9 mouse cellular contexts compared by ENCODE assay signal in the genomic region with DNA sequence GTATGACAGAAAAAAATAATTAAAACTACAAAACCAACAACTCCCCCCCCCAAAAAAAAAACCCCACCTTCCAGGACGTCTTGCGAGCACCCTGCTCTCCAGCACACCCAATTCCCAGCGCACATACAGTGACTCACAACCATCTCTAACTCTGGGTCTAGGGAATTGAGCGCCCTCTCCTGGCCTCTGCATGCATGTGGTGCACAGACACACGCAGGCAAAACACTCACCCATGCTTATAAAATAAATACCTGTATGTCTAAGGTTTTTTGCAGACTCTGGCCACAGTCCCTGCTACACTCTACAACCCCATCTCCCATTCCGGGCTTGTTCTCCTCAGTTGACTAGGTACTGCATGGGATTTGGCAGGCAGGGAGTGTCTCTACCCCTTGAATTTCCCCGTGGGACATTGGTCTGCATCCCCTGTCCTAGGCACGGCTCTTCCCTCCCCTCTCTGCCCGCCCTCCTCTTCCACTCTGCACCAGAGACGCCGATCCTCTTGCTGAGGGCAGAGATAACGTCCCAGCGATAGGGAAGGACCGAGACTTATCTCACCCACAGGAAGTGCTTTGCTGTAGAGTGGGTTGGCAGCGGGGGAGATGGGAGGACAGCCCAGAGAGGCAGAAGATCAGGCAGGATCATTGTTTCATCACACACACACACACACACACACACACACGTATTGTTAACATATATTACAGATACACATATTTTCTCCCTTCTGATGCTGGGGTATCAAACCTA. TPM values are rescaled to one million over a fixed set of nuclear protein-coding genes. Genes with fewer than 3 reads are reported as not detected.
DNase-seq lines count a peak whose midpoint lies in the region; ATAC-seq and TF ChIP-seq lines count a peak whose summit lies in the region.
"Had no signal": no experiment of that assay in that cellular context is flagged by ENCODE, and none has a peak within 500 bp of the region (broad histone marks: within the 10 kb centered on the region; RNA-seq: fewer than 3 reads in every experiment).

No protein-coding gene starts in this region.

- no peak for TF ChIP-seq POLR2A in ES-Bruce4 (IDR thresholded peaks at IDR 0.05; ENCODE audit: insufficient read depth, low read length)
- no peak for TF ChIP-seq POLR2A in brain, embryonic 14.5 days (IDR thresholded peaks at IDR 0.05; ENCODE audit: borderline replicate concordance, extremely low read depth, insufficient read depth, insufficient read length, poor library complexity, severe bottlenecking)

- no peak for ATAC-seq in kidney, postnatal 0 days (replicated peaks; ENCODE audit: low FRiP score, low read depth)
- peak; percentile 36 for ATAC-seq in megakaryocyte, adult 5-6 weeks (ENCODE audit: poor library complexity, severe bottlenecking)
- no peak for ATAC-seq in midbrain, embryonic 15.5 days (replicated peaks)

- DNase-seq in kidney, postnatal 0 days (ENCODE audit: low spot score) = no peak
- DNase-seq in kidney, postnatal 14 days = no peak
- DNase-seq in brain, embryonic 14.5 days (ENCODE audit: low read depth) = no peak
- no peak for DNase-seq in left cerebral cortex, postnatal 10 days (ENCODE audit: extremely low spot score in 1 of 2, low spot score in 2 of 2)
- no peak for DNase-seq in layer of hippocampus, postnatal 25 days (ENCODE audit: extremely low spot score in 1 of 2, low spot score in 1 of 2)
- DNase-seq: kidney, adult 11 months had no signal

- no peaks in the 10 kb centered on the region for H3K9me3 ChIP-seq in kidney, postnatal 0 days (replicated peaks; ENCODE audit: low read length)
- H3K9me3 ChIP-seq in ES-Bruce4 (replicated peaks; ENCODE audit: control insufficient read depth, insufficient read depth, low read length, poor library complexity, severe bottlenecking) = no peaks in the 10 kb centered on the region
- 0 out of 2 replicates have a peak, but pooled peaks cover 2% of the 10 kb centered on the region for H3K9me3 ChIP-seq in midbrain, embryonic 15.5 days

- H3K4me2 ChIP-seq in kidney, postnatal 0 days (ENCODE audit: low read length) = no peak overlapping the region
- H3K4me2 ChIP-seq in midbrain, embryonic 15.5 days = no peak overlapping the region

- H3K4me3 ChIP-seq in kidney, postnatal 0 days (replicated peaks; ENCODE audit: low read depth, low read length) = no peak overlapping the region
- H3K4me3 ChIP-seq in ES-Bruce4 (ENCODE audit: low read depth, low read length) = no peak overlapping the region
- no peak overlapping the region for H3K4me3 ChIP-seq in midbrain, embryonic 15.5 days

- H3K9ac ChIP-seq in kidney, postnatal 0 days (ENCODE audit: low read depth, low read length) = no peak overlapping the region
- no peak overlapping the region for H3K9ac ChIP-seq in ES-Bruce4 (ENCODE audit: low read depth, poor library complexity, severe bottlenecking)
- no peak overlapping the region for H3K9ac ChIP-seq in midbrain, embryonic 15.5 days

- peak; percentile 45 for TF ChIP-seq CTCF in kidney, postnatal 0 days (IDR thresholded peaks at IDR 0.05; ENCODE audit: low read depth)
- peak; percentile 76 for TF ChIP-seq CTCF in ES-Bruce4 (IDR thresholded peaks at IDR 0.05; ENCODE audit: low read depth, low read length)
- TF ChIP-seq CTCF in brain, embryonic 14.5 days (IDR thresholded peaks at IDR 0.05; ENCODE audit: borderline replicate concordance, extremely low read depth, insufficient read depth, insufficient read length) = peak; percentile 44; the same call in 1 of the 2 replicates

- H3K27me3 ChIP-seq in kidney, postnatal 0 days (ENCODE audit: insufficient read depth, low read length) = no peaks in the 10 kb centered on the region
- H3K27me3 ChIP-seq in ES-Bruce4 (ENCODE audit: control insufficient read depth, insufficient read depth, low read length, poor library complexity, severe bottlenecking) = no peaks in the 10 kb centered on the region
- peaks cover 14% of the 10 kb centered on the region for H3K27me3 ChIP-seq in midbrain, embryonic 15.5 days (replicated peaks)

- intact Hi-C loops in left cerebral cortex, postnatal 10 days (cut with DNase I) = no loop called here

- peaks cover 13% of the 10 kb centered on the region for H3K4me1 ChIP-seq in kidney, postnatal 0 days (replicated peaks; ENCODE audit: insufficient read depth, low read length)
- H3K4me1 ChIP-seq in ES-Bruce4 (ENCODE audit: control insufficient read depth, insufficient read depth, low read length) = peaks cover 6% of the 10 kb centered on the region
- H3K4me1 ChIP-seq in midbrain, embryonic 15.5 days = peaks cover 15% of the 10 kb centered on the region

- H3K27ac ChIP-seq in kidney, postnatal 0 days = no peak overlapping the region
- H3K27ac ChIP-seq in ES-Bruce4 (ENCODE audit: insufficient read depth, low read length) = no peak overlapping the region
- no peak overlapping the region for H3K27ac ChIP-seq in midbrain, embryonic 15.5 days

- WGBS in kidney, postnatal 0 days = 48% methylated on average over 16 of the region's 16 CpGs
- WGBS in midbrain, embryonic 15.5 days = 56% methylated on average over 16 of the region's 16 CpGs

- no peak for TF ChIP-seq EP300 in ES-Bruce4 (IDR thresholded peaks at IDR 0.05; ENCODE audit: insufficient read depth, low read depth, low read length)

- H3K36me3 ChIP-seq in kidney, postnatal 0 days (ENCODE audit: insufficient read depth, low read length) = no peaks in the 10 kb centered on the region
- H3K36me3 ChIP-seq in ES-Bruce4 (ENCODE audit: control insufficient read depth, insufficient read depth, low read length, poor library complexity, severe bottlenecking) = no peaks in the 10 kb centered on the region
- H3K36me3 ChIP-seq in midbrain, embryonic 15.5 days (replicated peaks) = no peaks in the 10 kb centered on the region

RNA-seq across cellular contexts. Expression of gene Tfeb, which starts 6.3 kb away (rescaled TPM):
- polyA plus RNA-seq in kidney, postnatal 0 days (2015; fragmentation: Nextera tagmentation; extraction: Ambion mirVana) = 23.0 and 23.1 TPM in 2 replicates
- polyA plus RNA-seq in ES-Bruce4 (2011; ENCODE audit: insufficient read depth, insufficient read length, low read depth, missing spikeins) = 13.5 and 13.7 TPM in 2 replicates
- 2.0 and 3.2 TPM in 2 replicates for polyA plus RNA-seq in brain, embryonic 14.5 days (2012; rRNA removed)
- total RNA-seq in megakaryocyte, adult 5-6 weeks (2015) = 31.0 and 31.7 TPM in 2 replicates
- 38.5 and 39.9 TPM in 2 replicates for total RNA-seq in megakaryocyte, adult 5-6 weeks (2017)
- total RNA-seq in left cerebral cortex, postnatal 10 days (2021) = 1 to 10 TPM; 6.1 to 6.2 TPM
- 10 to 100 TPM; 11.8 to 17.4 TPM for total RNA-seq in layer of hippocampus, postnatal 25 days (2021)
- 3.2 and 3.8 TPM in 2 replicates for polyA plus RNA-seq in midbrain, embryonic 15.5 days (2015; fragmentation: Nextera tagmentation; extraction: Ambion mirVana)

RNA-seq across cellular contexts. Expression of gene Pgc, which starts 16.5 kb away (rescaled TPM):
- polyA plus RNA-seq in kidney, postnatal 0 days (2015; fragmentation: Nextera tagmentation; extraction: Ambion mirVana) = 0.08 and 0.09 TPM in 2 replicates
- 4.9 and 5.0 TPM in 2 replicates for polyA plus RNA-seq in ES-Bruce4 (2011; ENCODE audit: insufficient read depth, insufficient read length, low read depth, missing spikeins)
- polyA plus RNA-seq in brain, embryonic 14.5 days (2012; rRNA removed) = not detected in 2 replicates
- not detected in 2 replicates for total RNA-seq in megakaryocyte, adult 5-6 weeks (2015)
- total RNA-seq in megakaryocyte, adult 5-6 weeks (2017) = not detected in 2 replicates
- total RNA-seq in left cerebral cortex, postnatal 10 days (2021) = not detected
- not detected for total RNA-seq in layer of hippocampus, postnatal 25 days (2021)
- not detected in 2 replicates for polyA plus RNA-seq in midbrain, embryonic 15.5 days (2015; fragmentation: Nextera tagmentation; extraction: Ambion mirVana)

RNA-seq across cellular contexts. Expression of gene Prickle4, which starts 48.6 kb away (rescaled TPM):
- polyA plus RNA-seq in kidney, postnatal 0 days (2015; fragmentation: Nextera tagmentation; extraction: Ambion mirVana) = 1.1 and 1.2 TPM in 2 replicates
- polyA plus RNA-seq in ES-Bruce4 (2011; ENCODE audit: insufficient read depth, insufficient read length, low read depth, missing spikeins) = 2.0 and 2.2 TPM in 2 replicates
- polyA plus RNA-seq in brain, embryonic 14.5 days (2012; rRNA removed) = 0.52 and 1.0 TPM in 2 replicates
- total RNA-seq in megakaryocyte, adult 5-6 weeks (2015) = 0.16 TPM in 1 of 2 replicates, not detected in the other
- total RNA-seq in megakaryocyte, adult 5-6 weeks (2017) = 1.1 TPM in 1 of 2 replicates, not detected in the other
- 1 to 10 TPM; 2.3 to 4.5 TPM for total RNA-seq in left cerebral cortex, postnatal 10 days (2021)
- total RNA-seq in layer of hippocampus, postnatal 25 days (2021) = 1 to 10 TPM; 1.5 to 5.3 TPM
- polyA plus RNA-seq in midbrain, embryonic 15.5 days (2015; fragmentation: Nextera tagmentation; extraction: Ambion mirVana) = 0.80 and 1.3 TPM in 2 replicates

RNA-seq across cellular contexts. Expression of gene Gm21981, which starts 48.9 kb away (rescaled TPM):
- 0.25 and 0.36 TPM in 2 replicates for polyA plus RNA-seq in kidney, postnatal 0 days (2015; fragmentation: Nextera tagmentation; extraction: Ambion mirVana)
- polyA plus RNA-seq in ES-Bruce4 (2011; ENCODE audit: insufficient read depth, insufficient read length, low read depth, missing spikeins) = 0.24 and 1.0 TPM in 2 replicates
- polyA plus RNA-seq in brain, embryonic 14.5 days (2012; rRNA removed) = 4.9 and 5.1 TPM in 2 replicates
- total RNA-seq in megakaryocyte, adult 5-6 weeks (2015) = not detected in 2 replicates
- total RNA-seq in megakaryocyte, adult 5-6 weeks (2017) = not detected in 2 replicates
- 1 to 10 TPM; 5.7 to 6.4 TPM for total RNA-seq in left cerebral cortex, postnatal 10 days (2021)
- 1 to 10 TPM; 2.9 to 4.5 TPM for total RNA-seq in layer of hippocampus, postnatal 25 days (2021)
- polyA plus RNA-seq in midbrain, embryonic 15.5 days (2015; fragmentation: Nextera tagmentation; extraction: Ambion mirVana) = 0.79 and 1.0 TPM in 2 replicates

RNA-seq across cellular contexts. Expression of gene Frs3, which starts 54.3 kb away (rescaled TPM):
- 6.8 and 8.3 TPM in 2 replicates for polyA plus RNA-seq in kidney, postnatal 0 days (2015; fragmentation: Nextera tagmentation; extraction: Ambion mirVana)
- polyA plus RNA-seq in ES-Bruce4 (2011; ENCODE audit: insufficient read depth, insufficient read length, low read depth, missing spikeins) = 14.0 and 14.5 TPM in 2 replicates
- polyA plus RNA-seq in brain, embryonic 14.5 days (2012; rRNA removed) = 54.2 and 55.4 TPM in 2 replicates
- total RNA-seq in megakaryocyte, adult 5-6 weeks (2015) = 0.71 TPM in 1 of 2 replicates, not detected in the other
- total RNA-seq in megakaryocyte, adult 5-6 weeks (2017) = 0.12 and 0.15 TPM in 2 replicates
- total RNA-seq in left cerebral cortex, postnatal 10 days (2021) = 10 to 100 TPM; 27.4 to 29.9 TPM
- total RNA-seq in layer of hippocampus, postnatal 25 days (2021) = 10 to 100 TPM; 19.8 to 27.7 TPM
- polyA plus RNA-seq in midbrain, embryonic 15.5 days (2015; fragmentation: Nextera tagmentation; extraction: Ambion mirVana) = 46.7 and 49.0 TPM in 2 replicates
